Mouse (Mus musculus) forebrain, embryonic 13.5 days (tissue): ENCODE measurements around the gene Dcn. TPM values are rescaled to one million over a fixed set of nuclear protein-coding genes. Genes with fewer than 3 reads are reported as not detected.

Source experiments
- ATAC-seq: fragments of 200-750 bp; cut with Nextera tagmentation; 2 replicates; pipeline ENCODE4 v1.8.0; 2017
- H3K27ac ChIP-seq: fragments of 300-500 bp; sonication (generic); 2 replicates; pipeline ENCODE4 v1.5.1; 2015; ENCODE audit warnings: inconsistent platforms, mild to moderate bottlenecking, moderate library complexity
- H3K27me3 ChIP-seq: fragments of 300-500 bp; sonication (generic); 2 replicates; pipeline ENCODE4 v1.6.1; 2015; ENCODE audit warnings: mild to moderate bottlenecking, inconsistent platforms
- H3K36me3 ChIP-seq: fragments of 300-500 bp; sonication (generic); 2 replicates; pipeline ENCODE4 v1.6.1; 2015; ENCODE audit warnings: mild to moderate bottlenecking, inconsistent platforms; ENCODE audit not compliant: poor library complexity, severe bottlenecking
- H3K4me1 ChIP-seq: fragments of 300-500 bp; sonication (generic); 2 replicates; pipeline ENCODE4 v1.6.1; 2015; ENCODE audit warnings: inconsistent platforms
- H3K4me2 ChIP-seq: fragments of 300-500 bp; sonication (generic); 2 replicates; pipeline ENCODE4 v1.6.1; 2015; ENCODE audit warnings: inconsistent platforms, mild to moderate bottlenecking, moderate library complexity
- H3K4me3 ChIP-seq: fragments of 300-500 bp; sonication (generic); 2 replicates; pipeline ENCODE4 v1.5.1; 2015; ENCODE audit warnings: mild to moderate bottlenecking, inconsistent platforms
- H3K9ac ChIP-seq: fragments of 300-500 bp; sonication (generic); 2 replicates; pipeline ENCODE4 v1.6.1; 2015; ENCODE audit warnings: mild to moderate bottlenecking, inconsistent platforms
- H3K9me3 ChIP-seq: fragments of 300-500 bp; sonication (generic); replicated peaks from 2 replicates; pipeline ENCODE4 v1.6.1; 2016; ENCODE audit warnings: inconsistent platforms
- WGBS: fragments of 180-500 bp; shearing (Covaris S2); methylation state at CpG from one replicate; pipeline ENCODE4 v1.1.7; 2015; 5-methylcytosine and 5-hydroxymethylcytosine counted together
- polyA plus RNA-seq: library from polyadenylated mRNA; unstranded; fragments of >200 nt; fragmentation: Nextera tagmentation; extraction: Ambion mirVana; gene quantifications from 2 replicates; pipeline ENCODE4 v1.2.1, GENCODE M21; 2015

Dcn gene
- polyA plus RNA-seq, 1 experiment from 2014 or later = 39.1 TPM

DNA sequence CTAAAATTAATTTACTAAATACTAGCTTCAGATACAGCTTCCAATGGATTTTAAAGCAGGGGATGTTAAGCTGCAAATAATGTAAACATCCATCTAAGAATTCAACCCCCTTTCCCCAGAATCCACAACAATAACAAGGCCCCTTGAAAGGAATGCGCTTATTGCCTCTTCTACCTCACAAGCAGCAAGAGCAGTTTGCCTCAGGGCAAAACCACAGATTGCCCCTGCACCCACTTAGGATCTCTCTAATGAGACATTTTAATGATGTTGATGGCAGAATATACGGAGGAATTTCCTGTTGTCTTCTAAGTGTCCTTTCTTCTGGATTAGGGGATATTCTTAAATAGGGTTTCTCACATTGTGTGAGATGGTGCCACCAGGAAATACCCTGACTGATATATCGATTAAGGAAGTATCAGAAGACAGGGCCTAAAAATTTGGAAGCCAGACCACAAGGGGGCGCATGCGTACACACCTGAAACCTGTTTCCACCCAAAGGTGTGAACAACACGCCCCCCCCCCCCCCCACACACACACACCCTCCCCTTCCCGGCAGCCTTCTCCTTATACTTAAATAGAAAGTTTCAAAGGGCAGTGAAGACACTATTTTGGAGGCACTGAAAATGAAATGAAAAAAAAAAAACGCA is 88.2 kb downstream of the Dcn start:
- Histone ChIP-seq H3K4me2 (no peak overlapping the region), H3K27ac (no peak overlapping the region), H3K4me3 (no peak overlapping the region), H3K9ac (no peak overlapping the region), H3K4me1 (no peaks in the 10 kb centered on the region), H3K9me3 (no peaks in the 10 kb centered on the region), H3K36me3 (no peaks in the 10 kb centered on the region), H3K27me3 (no peaks in the 10 kb centered on the region)
- no peak for ATAC-seq
- 53% methylated on average over 8 of the region's 8 CpGs for WGBS

Other genes with a start within 250 kb of the Dcn start
- gene Lum, start 85.5 kb downstream of the Dcn start, polyA plus RNA-seq = 26.5 and 32.9 TPM in 2 replicates
- gene Kera, start 127.3 kb downstream of the Dcn start, polyA plus RNA-seq = 0.12 TPM in 1 of 2 replicates, not detected in the other
- gene Epyc, start 164.5 kb downstream of the Dcn start, polyA plus RNA-seq = 0.30 and 0.75 TPM in 2 replicates
- not detected in 2 replicates for gene Ccer1, start 213.4 kb downstream of the Dcn start, polyA plus RNA-seq
- gene C030005K15Rik, start 247.1 kb downstream of the Dcn start, polyA plus RNA-seq = not detected in 2 replicates